Mouse (Mus musculus) midbrain, embryonic 16.5 days (tissue): ENCODE results near the gene Msantd3. TPM values are rescaled to one million over a fixed set of nuclear protein-coding genes. Genes with fewer than 3 reads are reported as not detected.

Experiments
- ATAC-seq: fragments of 200-750 bp; cut with Nextera tagmentation; 2 replicates; pipeline ENCODE4 v1.8.0; 2017; ENCODE audit warnings: moderate TSS enrichment
- H3K27ac ChIP-seq: fragments of 300-500 bp; sonication (generic); 2 replicates; pipeline ENCODE4 v1.5.1; 2014; ENCODE audit warnings: mild to moderate bottlenecking, low read length, mixed read lengths
- H3K27me3 ChIP-seq: fragments of 300-500 bp; sonication (generic); 2 replicates; pipeline ENCODE4 v1.6.1; 2014; ENCODE audit warnings: low read depth, low read length, mixed read lengths; ENCODE audit not compliant: control insufficient read depth, insufficient read depth
- H3K36me3 ChIP-seq: fragments of 300-500 bp; sonication (generic); 2 replicates; pipeline ENCODE4 v1.6.1; 2014; ENCODE audit warnings: mild to moderate bottlenecking, low read length, moderate library complexity, mixed read lengths; ENCODE audit not compliant: control insufficient read depth, insufficient read depth
- H3K4me1 ChIP-seq: fragments of 300-500 bp; sonication (generic); 2 replicates; pipeline ENCODE4 v1.6.1; 2014; ENCODE audit warnings: mild to moderate bottlenecking, low read length, mixed read lengths; ENCODE audit not compliant: control insufficient read depth, insufficient read depth
- H3K4me2 ChIP-seq: fragments of 300-500 bp; sonication (generic); 2 replicates; pipeline ENCODE4 v1.6.1; 2014; ENCODE audit warnings: mild to moderate bottlenecking, low read length, mixed read lengths
- H3K4me3 ChIP-seq: fragments of 300-500 bp; sonication (generic); 2 replicates; pipeline ENCODE4 v1.5.1; 2014; ENCODE audit warnings: low read depth, mild to moderate bottlenecking, low read length, moderate library complexity, mixed read lengths
- H3K9ac ChIP-seq: fragments of 300-500 bp; sonication (generic); 2 replicates; pipeline ENCODE4 v1.6.1; 2014; ENCODE audit warnings: low read depth, low read length, mixed read lengths
- H3K9me3 ChIP-seq: fragments of 300-500 bp; sonication (generic); replicated peaks from 2 replicates; pipeline ENCODE4 v1.6.1; 2014; ENCODE audit warnings: mild to moderate bottlenecking, low read length, mixed read lengths; ENCODE audit not compliant: control insufficient read depth, poor library complexity, severe bottlenecking
- WGBS: fragments of 180-500 bp; shearing (Covaris S2); extraction: QIAGEN DNeasy Blood & Tissue Kit; methylation state at CpG from one replicate; pipeline ENCODE4 v1.1.7; 2014; 5-methylcytosine and 5-hydroxymethylcytosine counted together
- polyA plus RNA-seq: library from polyadenylated mRNA; unstranded; fragments of >200 nt; fragmentation: Nextera tagmentation; extraction: Ambion mirVana; gene quantifications from 2 replicates; pipeline ENCODE4 v1.2.1, GENCODE M21; 2015

Gene Msantd3
- polyA plus RNA-seq, 1 experiment from 2014 or later: 23.6 TPM

DNA sequence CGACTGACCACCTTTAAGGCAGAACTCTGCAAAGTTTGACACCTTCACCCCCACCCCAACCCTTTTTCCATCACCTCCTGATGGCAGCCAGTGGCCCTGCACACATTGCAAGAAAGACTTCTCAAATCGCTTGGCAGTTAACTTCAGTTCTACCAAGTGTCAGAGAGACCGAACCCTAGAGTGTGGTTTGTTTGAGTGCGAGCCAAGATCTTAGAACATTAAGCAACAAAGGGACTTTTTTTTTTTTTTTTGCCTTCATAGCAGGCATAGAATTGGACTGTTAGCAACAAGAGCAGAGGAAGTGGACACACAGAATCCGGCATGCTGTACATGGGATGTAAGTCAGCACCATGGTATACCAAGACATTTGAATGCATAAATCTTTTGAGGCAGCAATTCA is 9.9 kb downstream of the Msantd3 start:
- 72% methylated on average over 5 of the region's 5 CpGs for WGBS
- Histone ChIP-seq H3K4me1 (peaks cover 37% of the 10 kb centered on the region), H3K36me3 (peaks cover 10% of the 10 kb centered on the region), H3K27ac (no peak overlapping the region), H3K9ac (no peak overlapping the region), H3K4me3 (no peak overlapping the region), H3K4me2 (no peak overlapping the region), H3K27me3 (no peaks in the 10 kb centered on the region), H3K9me3 (no peaks in the 10 kb centered on the region)
- ATAC-seq: no peak

- Histone ChIP-seq H3K9ac (no peak overlapping the region), H3K27ac (no peak overlapping the region)
- ATAC-seq: no peak
Measured at GRCm38 (mm10) chr4:48552486-48553064, 12.8 kb downstream of the Msantd3 start.

GRCm38 (mm10) chr4:48554132-48554531 is 14.4 kb downstream of the Msantd3 start:
- no peak overlapping the region for H3K4me2 ChIP-seq
- H3K4me1 ChIP-seq: peaks cover 3% of the 10 kb centered on the region; the same call in 1 of the 2 replicates
- H3K27me3 ChIP-seq: no peaks in the 10 kb centered on the region
- no peak for ATAC-seq
- H3K9me3 ChIP-seq: no peaks in the 10 kb centered on the region
- H3K36me3 ChIP-seq: peaks cover 10% of the 10 kb centered on the region
- H3K9ac ChIP-seq: no peak overlapping the region
- WGBS: 90% methylated on average over 7 of the region's 7 CpGs
- H3K4me3 ChIP-seq: no peak overlapping the region
- H3K27ac ChIP-seq: no peak overlapping the region

More at GRCm38 (mm10) chr4:48552486-48553064, 12.8 kb downstream of the Msantd3 start:
- H3K4me1 ChIP-seq: peaks cover 15% of the 10 kb centered on the region
- WGBS: 96% methylated on average over 27 of the region's 27 CpGs
- peaks cover 10% of the 10 kb centered on the region for H3K36me3 ChIP-seq
- no peaks in the 10 kb centered on the region for H3K9me3 ChIP-seq
- no peak overlapping the region for H3K4me2 ChIP-seq
- H3K27me3 ChIP-seq: no peaks in the 10 kb centered on the region
- no peak overlapping the region for H3K4me3 ChIP-seq

- Histone ChIP-seq H3K4me1 (no peaks in the 10 kb centered on the region), H3K9me3 (no peaks in the 10 kb centered on the region), H3K36me3 (peaks cover 15% of the 10 kb centered on the region), H3K27ac (no peak overlapping the region), H3K9ac (no peak overlapping the region), H3K4me3 (no peak overlapping the region), H3K27me3 (no peaks in the 10 kb centered on the region), H3K4me2 (no peak overlapping the region)
- 27% methylated on average over 3 of the region's 3 CpGs for WGBS
- ATAC-seq: no peak
Measured at GRCm38 (mm10) chr4:48555729-48556128, 16.0 kb downstream of the Msantd3 start.

GRCm38 (mm10) chr4:48559652-48560051 is 19.9 kb downstream of the Msantd3 start:
- 85% methylated on average over 14 of the region's 14 CpGs for WGBS
- H3K27ac ChIP-seq: no peak overlapping the region
- peaks cover 14% of the 10 kb centered on the region for H3K36me3 ChIP-seq
- ATAC-seq: no peak
- H3K4me2 ChIP-seq: no peak overlapping the region
- H3K9ac ChIP-seq: no peak overlapping the region
- no peaks in the 10 kb centered on the region for H3K27me3 ChIP-seq
- no peaks in the 10 kb centered on the region for H3K4me1 ChIP-seq
- no peaks in the 10 kb centered on the region for H3K9me3 ChIP-seq
- H3K4me3 ChIP-seq: no peak overlapping the region

GRCm38 (mm10) chr4:48561824-48562223 is 22.1 kb downstream of the Msantd3 start:
- H3K4me2 ChIP-seq: no peak overlapping the region
- H3K9ac ChIP-seq: no peak overlapping the region
- H3K27me3 ChIP-seq: no peaks in the 10 kb centered on the region
- H3K9me3 ChIP-seq: no peaks in the 10 kb centered on the region
- 95% methylated on average over 8 of the region's 8 CpGs for WGBS
- no peaks in the 10 kb centered on the region for H3K4me1 ChIP-seq
- H3K36me3 ChIP-seq: peaks cover 14% of the 10 kb centered on the region
- H3K27ac ChIP-seq: no peak overlapping the region
- ATAC-seq: no peak
- H3K4me3 ChIP-seq: no peak overlapping the region

DNA sequence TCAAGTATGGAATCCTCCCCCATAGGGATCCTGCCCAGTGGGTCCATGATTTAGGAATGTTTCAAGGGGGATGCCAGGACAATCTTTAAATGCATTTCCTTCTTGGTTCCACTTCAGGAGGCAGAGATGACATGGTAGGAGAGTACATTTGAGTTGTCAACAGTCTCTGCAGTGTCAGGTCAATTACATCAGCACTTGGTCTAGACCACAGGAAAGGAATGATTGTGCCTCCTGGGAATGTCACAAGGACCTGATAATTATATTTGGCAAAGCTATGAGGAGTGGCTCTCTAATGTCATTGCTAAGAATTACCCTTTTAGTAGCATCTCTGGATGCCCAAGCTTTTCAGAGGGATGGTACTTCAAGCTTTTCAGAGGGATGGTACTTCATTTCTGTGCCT is 25.2 kb downstream of the Msantd3 start:
- no peak overlapping the region for H3K9ac ChIP-seq
- H3K27me3 ChIP-seq: no peaks in the 10 kb centered on the region
- no peaks in the 10 kb centered on the region for H3K9me3 ChIP-seq
- no peak overlapping the region for H3K4me2 ChIP-seq
- no peak for ATAC-seq
- peaks cover 11% of the 10 kb centered on the region for H3K36me3 ChIP-seq
- no peaks in the 10 kb centered on the region for H3K4me1 ChIP-seq
- no peak overlapping the region for H3K27ac ChIP-seq
- H3K4me3 ChIP-seq: no peak overlapping the region

GRCm38 (mm10) chr4:48576361-48576760 is 36.6 kb downstream of the Msantd3 start:
- 87% methylated on average over 7 of the region's 7 CpGs for WGBS
- H3K9ac ChIP-seq: no peak overlapping the region
- ATAC-seq: no peak

DNA sequence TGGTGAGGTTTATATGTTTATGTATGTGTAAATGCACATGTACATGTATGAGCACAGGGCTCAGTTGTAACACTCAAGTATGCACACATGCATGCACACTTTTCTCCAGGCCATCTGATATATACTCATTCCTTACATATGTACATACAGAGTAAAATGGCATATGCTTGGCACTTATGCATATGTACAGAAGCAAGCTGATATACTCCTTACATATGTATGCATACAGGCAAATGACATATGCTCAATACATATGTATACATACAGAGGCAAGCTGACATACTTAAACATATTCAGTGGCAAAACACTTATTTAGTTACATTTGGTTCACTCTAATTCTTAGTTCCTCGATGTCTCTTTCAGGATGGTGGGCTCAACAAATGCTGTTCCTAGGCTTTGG is 38.1 kb downstream of the Msantd3 start:
- no peak overlapping the region for H3K27ac ChIP-seq

More at GRCm38 (mm10) chr4:48576361-48576760, 36.6 kb downstream of the Msantd3 start:
- H3K9me3 ChIP-seq: no peaks in the 10 kb centered on the region
- H3K4me1 ChIP-seq: peaks cover 2% of the 10 kb centered on the region
- no peaks in the 10 kb centered on the region for H3K27me3 ChIP-seq
- no peak overlapping the region for H3K4me3 ChIP-seq
- no peak overlapping the region for H3K4me2 ChIP-seq
- no peaks in the 10 kb centered on the region for H3K36me3 ChIP-seq
- H3K27ac ChIP-seq: no peak overlapping the region

More for the DNA sequence above, 38.1 kb downstream of the Msantd3 start:
- 92% methylated on average over 1 of the region's 1 CpGs for WGBS
- Histone ChIP-seq H3K36me3 (no peaks in the 10 kb centered on the region), H3K9me3 (no peaks in the 10 kb centered on the region), H3K4me1 (peaks cover 3% of the 10 kb centered on the region), H3K9ac (no peak overlapping the region), H3K4me2 (no peak overlapping the region), H3K4me3 (no peak overlapping the region), H3K27me3 (no peaks in the 10 kb centered on the region)
- ATAC-seq: no peak
